Mouse (Mus musculus) heart, adult 2 months (tissue): ENCODE results near the gene Cybrd1. TPM values are rescaled to one million over a fixed set of nuclear protein-coding genes. Genes with fewer than 3 reads are reported as not detected.

Experiments used
- DNase-seq, 2 experiments: peaks; one replicate each; pipeline ENCODE4 v3.0.0; 2021
- H3K27ac ChIP-seq: fragments of 200-600 bp; 2 replicates; pipeline ENCODE4 v1.8.1; 2022
- H3K27me3 ChIP-seq: fragments of 200-500 bp; 2 replicates; pipeline ENCODE4 v1.6.1; 2012; ENCODE audit warnings: mild to moderate bottlenecking, low read length, inconsistent platforms, mixed read lengths; ENCODE audit not compliant: control insufficient read depth, insufficient read depth
- H3K36me3 ChIP-seq: fragments of 200-500 bp; 2 replicates; pipeline ENCODE4 v1.6.1; 2012; ENCODE audit warnings: low read length, inconsistent platforms; ENCODE audit not compliant: control insufficient read depth, insufficient read depth
- H3K4me1 ChIP-seq: fragments of 200-500 bp; 2 replicates; pipeline ENCODE4 v1.6.1; 2011; ENCODE audit warnings: low read length; ENCODE audit not compliant: control insufficient read depth, insufficient read depth
- H3K4me3 ChIP-seq: fragments of 200-600 bp; 2 replicates; pipeline ENCODE4 v1.8.1; 2022
- H3K79me2 ChIP-seq: fragments of 200-500 bp; replicated peaks from 2 replicates; pipeline ENCODE4 v1.6.1; 2012; ENCODE audit warnings: mild to moderate bottlenecking, inconsistent platforms, low read length, moderate library complexity, mixed read lengths; ENCODE audit not compliant: control insufficient read depth, insufficient read depth
- H3K9ac ChIP-seq: fragments of 200-500 bp; 2 replicates; pipeline ENCODE4 v1.6.1; 2012; ENCODE audit warnings: low read depth, mild to moderate bottlenecking, control low read depth, inconsistent platforms, low read length, mixed read lengths
- CTCF ChIP-seq: fragments of 200-600 bp; IDR thresholded peaks from 2 replicates; pipeline ENCODE4 v1.8.1; 2022; ENCODE audit warnings: antibody characterized with exemption, mild to moderate bottlenecking, moderate library complexity
- EP300 ChIP-seq: fragments of 200-500 bp; IDR thresholded peaks from 2 replicates; pipeline ENCODE4 v1.6.1; 2011; ENCODE audit warnings: low read depth, low read length, control low read depth; ENCODE audit not compliant: insufficient read depth
- POLR2A ChIP-seq: fragments of 200-500 bp; IDR thresholded peaks from 2 replicates; pipeline ENCODE4 v1.6.1; 2011; ENCODE audit warnings: mild to moderate bottlenecking, low read depth, low read length, control low read depth; ENCODE audit not compliant: insufficient read depth
- WGBS: fragments of 180-500 bp; shearing (Covaris S2); methylation state at CpG from one replicate; pipeline ENCODE4 v1.1.7; 2018; 5-methylcytosine and 5-hydroxymethylcytosine counted together
- intact Hi-C: fragments of 180-260 bp; cut with DNase I; formaldehyde crosslinking; loops from one replicate; pipeline ENCODE4 v1.15.1; 2025
- polyA plus RNA-seq: library from polyadenylated mRNA; depleted of rRNA; stranded (reverse); fragments of >200 nt; gene quantifications from 2 replicates; pipeline ENCODE4 v1.2.3, GENCODE M21; 2012
- total RNA-seq, 2 experiments: library from RNA; stranded (reverse); gene quantifications; 2 replicates each; pipeline ENCODE4 v1.2.3; 2021

The Cybrd1 gene
- total and polyA plus RNA-seq, 3 experiments: 1.5 to 1.9 (median 1.7) TPM

GRCm38 (mm10) chr2:71120844-71121243 lies 3.1 kb downstream of the Cybrd1 start:
- TF ChIP-seq CTCF (no peak), EP300 (no peak), POLR2A (no peak)
- H3K79me2 ChIP-seq: no peaks in the 10 kb centered on the region
- DNase-seq: no peak
- H3K4me3 ChIP-seq: no peak overlapping the region
- WGBS: 78% methylated on average over 10 of the region's 10 CpGs
- H3K27ac ChIP-seq: no peak overlapping the region
- no peaks in the 10 kb centered on the region for H3K4me1 ChIP-seq
- no peaks in the 10 kb centered on the region for H3K36me3 ChIP-seq
- peaks cover 6% of the 10 kb centered on the region; the same call in 1 of the 2 replicates for H3K27me3 ChIP-seq
- no peak overlapping the region for H3K9ac ChIP-seq
- intact Hi-C loops: no loop called here

DNA sequence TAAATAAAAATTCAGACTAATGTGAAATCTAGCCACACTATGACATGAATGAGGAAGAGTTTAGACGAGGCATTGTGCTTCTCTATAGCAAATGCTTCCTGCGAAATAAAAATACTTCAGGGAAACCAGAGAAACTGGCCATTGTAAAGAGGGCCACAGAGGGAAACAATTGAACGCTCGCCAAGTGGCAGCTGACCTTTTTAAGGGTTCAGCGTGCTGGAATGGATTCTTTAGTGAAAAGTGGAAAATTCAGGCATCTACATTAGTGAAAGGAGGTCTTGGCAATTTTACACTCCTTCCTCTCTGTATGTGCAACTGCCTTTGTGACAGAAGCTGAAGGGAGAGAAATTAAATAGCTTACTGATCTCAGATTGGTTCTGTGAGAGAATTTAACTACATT lies 3.7 kb downstream of the Cybrd1 start:
- no peaks in the 10 kb centered on the region for H3K36me3 ChIP-seq
- H3K4me3 ChIP-seq: no peak overlapping the region
- H3K9ac ChIP-seq: no peak overlapping the region
- no peak for TF ChIP-seq CTCF
- no peak for TF ChIP-seq POLR2A
- no peak for TF ChIP-seq EP300
- WGBS: 53% methylated on average over 5 of the region's 5 CpGs
- H3K79me2 ChIP-seq: no peaks in the 10 kb centered on the region
- H3K27me3 ChIP-seq: peaks cover 6% of the 10 kb centered on the region; the same call in 1 of the 2 replicates
- H3K4me1 ChIP-seq: no peaks in the 10 kb centered on the region
- H3K27ac ChIP-seq: no peak overlapping the region
- no peak for DNase-seq
- intact Hi-C loops: no loop called here

DNA sequence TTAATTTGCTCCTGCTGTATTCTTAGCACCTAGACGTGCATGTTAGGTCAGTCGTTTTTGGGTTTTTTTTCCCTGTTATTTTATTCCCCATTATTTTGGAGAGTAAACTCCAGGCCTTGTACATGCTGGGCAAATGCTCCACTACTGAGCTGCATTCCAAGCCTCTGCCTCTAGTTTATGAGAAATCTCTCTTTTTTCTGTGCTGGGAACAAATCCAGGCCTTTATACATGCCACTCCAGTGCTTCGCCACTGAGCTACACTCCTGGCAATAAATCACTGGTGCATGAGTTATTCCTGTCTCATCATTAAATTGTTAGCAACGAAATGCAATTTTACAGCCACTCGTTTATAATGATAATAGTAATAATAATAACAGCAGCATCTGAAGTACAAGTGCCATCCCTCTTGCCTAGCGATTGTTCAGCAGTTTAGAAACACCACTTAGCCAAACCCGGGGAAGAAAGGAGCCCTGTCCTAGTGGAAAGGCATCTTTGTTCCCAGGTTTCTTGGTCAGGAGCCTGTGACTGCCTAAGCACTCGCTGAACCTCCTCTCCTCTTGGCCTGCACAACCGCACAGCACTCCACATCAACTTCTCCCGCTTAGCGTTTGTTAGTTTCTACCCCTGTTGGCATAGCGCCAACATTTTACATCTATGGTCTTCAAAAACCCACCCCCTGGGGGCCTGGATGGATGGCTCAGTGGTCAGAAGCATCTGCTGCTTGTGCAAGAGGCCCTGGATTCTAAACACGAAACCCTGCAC lies 4.7 kb downstream of the Cybrd1 start:
- H3K4me1 ChIP-seq: no peaks in the 10 kb centered on the region
- H3K4me3 ChIP-seq: no peak overlapping the region
- 83% methylated on average over 13 of the region's 13 CpGs for WGBS
- peaks cover 6% of the 10 kb centered on the region; the same call in 1 of the 2 replicates for H3K27me3 ChIP-seq
- no peak overlapping the region for H3K27ac ChIP-seq
- H3K36me3 ChIP-seq: no peaks in the 10 kb centered on the region
- intact Hi-C loops: no loop called here
- no peak overlapping the region for H3K9ac ChIP-seq
- H3K79me2 ChIP-seq: no peaks in the 10 kb centered on the region
- no peak for DNase-seq
- TF ChIP-seq EP300 (no peak), POLR2A (no peak), CTCF (no peak)

DNA sequence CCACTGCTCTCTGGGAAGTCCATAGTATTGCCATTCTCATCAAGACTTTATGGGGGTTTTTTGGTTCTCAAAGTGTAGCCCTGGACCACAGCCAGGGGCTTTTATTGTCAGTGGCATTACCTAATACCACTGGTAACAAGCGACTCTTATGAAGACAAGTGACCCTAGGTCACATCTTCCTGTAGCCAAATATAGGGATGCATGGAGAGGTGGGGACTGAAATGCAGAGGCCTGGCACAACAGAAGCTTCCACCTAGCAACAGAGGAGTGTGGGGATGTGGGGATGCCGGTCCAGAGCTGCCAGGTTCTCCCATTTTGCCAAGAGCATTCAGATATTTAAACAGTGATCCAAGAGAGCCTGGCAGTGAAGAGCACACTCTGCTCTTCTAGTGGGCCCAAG lies 5.9 kb downstream of the Cybrd1 start:
- no peak overlapping the region for H3K27ac ChIP-seq
- H3K79me2 ChIP-seq: no peaks in the 10 kb centered on the region
- 0 out of 2 replicates have a peak, but pooled peaks cover 2% of the 10 kb centered on the region for H3K27me3 ChIP-seq
- H3K4me1 ChIP-seq: no peaks in the 10 kb centered on the region
- no peak overlapping the region for H3K4me3 ChIP-seq
- no peak overlapping the region for H3K9ac ChIP-seq
- WGBS: 26% methylated on average over 2 of the region's 2 CpGs
- H3K36me3 ChIP-seq: no peaks in the 10 kb centered on the region
- no peak for DNase-seq
- no peak for TF ChIP-seq CTCF
- TF ChIP-seq POLR2A: no peak
- TF ChIP-seq EP300: no peak
- intact Hi-C loops: no loop called here

DNA sequence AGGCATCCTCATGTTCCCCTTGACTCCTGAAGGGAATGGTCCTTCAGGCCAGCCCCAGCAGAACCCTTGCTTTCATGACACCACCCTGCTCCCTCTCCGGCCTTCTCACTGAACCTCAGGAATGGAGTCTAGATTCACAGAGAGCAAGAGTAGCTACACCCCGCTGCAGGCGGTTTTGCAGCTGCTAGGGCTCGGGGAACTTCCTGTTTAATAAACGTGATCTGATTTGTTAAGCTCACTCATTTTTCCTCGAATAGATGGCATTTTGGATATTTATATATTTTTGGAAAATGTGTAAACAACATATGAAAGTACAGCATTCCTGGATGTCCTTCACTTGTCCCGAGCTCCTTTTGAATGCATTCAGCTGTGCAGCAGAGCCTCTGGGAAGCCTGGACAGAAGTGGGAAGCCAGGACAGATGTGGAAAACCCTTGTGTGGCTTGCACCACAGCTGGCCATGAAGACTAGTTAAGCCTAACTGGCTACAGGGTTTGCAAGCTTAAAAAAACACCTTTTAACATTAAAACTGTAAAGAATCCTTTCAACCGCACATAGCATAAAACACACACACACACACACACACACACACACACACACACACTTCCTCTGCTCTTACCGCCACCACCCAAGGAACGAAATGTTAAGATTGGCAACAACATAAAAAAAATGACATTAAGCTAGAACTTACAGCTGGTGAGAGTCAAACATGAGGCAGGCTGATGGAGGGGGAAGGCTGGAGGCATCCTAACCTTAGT lies 10.2 kb downstream of the Cybrd1 start:
- Histone ChIP-seq H3K36me3 (no peaks in the 10 kb centered on the region), H3K79me2 (no peaks in the 10 kb centered on the region), H3K27ac (no peak overlapping the region), H3K4me1 (no peaks in the 10 kb centered on the region), H3K4me3 (no peak overlapping the region), H3K27me3 (no peaks in the 10 kb centered on the region), H3K9ac (no peak overlapping the region)
- 69% methylated on average over 10 of the region's 10 CpGs for WGBS
- DNase-seq: no peak
- TF ChIP-seq POLR2A (no peak), EP300 (no peak), CTCF (no peak)
- intact Hi-C loops: no loop called here

- DNase-seq: no peak
- Histone ChIP-seq H3K4me3 (no peak overlapping the region), H3K9ac (no peak overlapping the region), H3K27ac (no peak overlapping the region), H3K36me3 (no peaks in the 10 kb centered on the region), H3K79me2 (no peaks in the 10 kb centered on the region), H3K4me1 (no peaks in the 10 kb centered on the region), H3K27me3 (no peaks in the 10 kb centered on the region)
- intact Hi-C loops: no loop called here
- TF ChIP-seq POLR2A: no peak
- TF ChIP-seq CTCF: no peak
- no peak for TF ChIP-seq EP300
- WGBS: 84% methylated on average over 2 of the region's 2 CpGs
Measured at GRCm38 (mm10) chr2:71130366-71130765, 12.6 kb downstream of the Cybrd1 start.
